Mouse (Mus musculus) CH12.LX (cell line): ENCODE measurements around the gene Sphk2.

Source experiments
- CTCF ChIP-seq, 2 experiments: IDR thresholded peaks in 1 of 2; conservative IDR thresholded peaks in 1 of 2; 2 replicates each; pipeline ENCODE4 v1.5.1; 2011 to 2012; ENCODE audit warnings: low read depth in 2 of 2, low read length in 2 of 2, improper control_type of control experiment in 1 of 2, inconsistent platforms in 1 of 2, mild to moderate bottlenecking in 1 of 2, moderate library complexity in 1 of 2
- KAT2A ChIP-seq: IDR thresholded peaks from 2 replicates; pipeline ENCODE4 v1.6.1; 2012; ENCODE audit warnings: low read length, improper control_type of control experiment, inconsistent platforms; ENCODE audit not compliant: insufficient replicate concordance
- POLR2A ChIP-seq: IDR thresholded peaks from 2 replicates; pipeline ENCODE4 v1.6.1; 2011; ENCODE audit warnings: low read depth, mild to moderate bottlenecking, improper control_type of control experiment, low read length

DNA sequence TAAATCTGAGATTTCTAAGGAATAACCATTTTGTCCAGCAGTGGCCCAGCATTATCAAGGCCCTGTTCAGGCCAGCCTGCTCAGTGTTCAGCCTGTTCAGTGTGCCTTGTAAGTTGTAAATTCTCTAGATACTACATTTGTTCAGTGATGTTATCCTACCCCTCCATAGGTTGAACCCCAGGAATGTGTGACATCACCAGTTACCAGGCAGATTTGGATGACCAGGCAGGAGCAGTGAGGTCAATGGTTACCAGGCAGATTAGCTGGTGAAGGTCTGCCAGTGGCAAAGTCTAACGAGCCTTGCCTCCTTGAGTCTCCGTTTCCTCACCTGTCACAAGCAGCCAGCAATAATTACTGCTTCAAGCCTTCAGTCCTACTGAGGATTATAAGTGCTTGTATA lies 26.6 kb upstream of the Sphk2 start:
- TF ChIP-seq POLR2A (no peak), CTCF (conservative IDR thresholded peaks at IDR 0.05 in 1 of 2, IDR thresholded peaks at IDR 0.05 in 1 of 2; ENCODE audit: low read depth in 2 of 2, low read length in 2 of 2) (no peak), KAT2A (no peak)
